Mouse (Mus musculus): Measurements from ENCODE around the gene Exosc10. TPM values are rescaled to one million over a fixed set of nuclear protein-coding genes. Genes with fewer than 3 reads are reported as not detected.

Exosc10 gene
- polyA plus RNA-seq, 1 experiment = 23.5 TPM

DNA sequence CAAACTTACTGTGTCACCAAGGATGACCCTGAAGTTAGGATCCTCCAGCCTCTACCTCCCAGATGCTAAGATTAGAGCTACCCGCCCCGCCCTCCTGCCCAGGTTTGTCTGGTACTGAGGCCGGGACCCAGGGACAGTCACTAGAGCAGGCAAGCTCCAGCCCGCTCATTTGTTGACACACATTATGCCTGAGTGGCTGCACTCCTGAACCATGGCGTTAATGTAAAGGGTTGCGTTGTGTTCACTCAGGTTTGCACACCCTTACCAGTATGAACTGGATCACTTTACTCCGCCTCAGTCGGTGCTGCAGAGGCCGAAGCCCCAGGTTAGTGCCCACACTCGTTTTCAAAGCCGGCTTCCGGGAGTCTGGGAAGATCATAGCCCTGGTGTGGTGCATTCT is 5.4 kb downstream of the Exosc10 start:
- Histone ChIP-seq H3K4me3 (replicated peaks) (no peak overlapping the region), H3K4me1 (peaks cover 6% of the 10 kb centered on the region; the same call in 1 of the 2 replicates), H3K36me3 (replicated peaks; ENCODE audit: low read length) (peaks cover 85% of the 10 kb centered on the region), H3K27me3 (replicated peaks) (no peaks in the 10 kb centered on the region), H3K9me3 (no peaks in the 10 kb centered on the region)
- TF ChIP-seq FLI1 (IDR thresholded peaks at IDR 0.05; ENCODE audit: low read length) = no peak
- TF ChIP-seq GATA1 (IDR thresholded peaks at IDR 0.05; ENCODE audit: borderline replicate concordance, low read length) = no peak

DNA sequence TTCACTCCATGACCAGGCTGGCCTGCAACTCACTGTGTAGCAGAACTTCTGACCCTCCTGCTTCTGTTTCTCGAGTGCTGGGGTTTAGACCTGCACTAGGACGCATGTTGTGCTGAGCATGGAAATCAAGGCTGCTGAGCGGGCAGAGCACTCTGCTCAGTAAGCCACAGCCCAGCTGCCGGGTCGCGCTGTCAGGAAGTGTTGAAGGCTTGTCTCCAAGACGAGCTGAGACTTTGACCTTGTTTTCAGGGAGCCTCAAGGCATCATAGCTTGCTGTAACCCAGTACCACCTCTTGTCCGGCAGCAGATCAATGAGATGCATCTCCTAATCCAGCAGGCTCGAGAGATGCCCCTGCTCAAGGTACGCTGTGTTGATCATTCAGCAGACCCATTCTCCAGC is 11.9 kb downstream of the Exosc10 start:
- peaks cover 98% of the 10 kb centered on the region for H3K36me3 ChIP-seq (replicated peaks; ENCODE audit: low read length)
- no peak overlapping the region for H3K4me3 ChIP-seq (replicated peaks)
- H3K4me1 ChIP-seq = peaks cover 16% of the 10 kb centered on the region
- no peaks in the 10 kb centered on the region for H3K9me3 ChIP-seq
- TF ChIP-seq GATA1 (IDR thresholded peaks at IDR 0.05; ENCODE audit: borderline replicate concordance, low read length) (no peak), FLI1 (IDR thresholded peaks at IDR 0.05; ENCODE audit: low read length) (no peak)
- H3K27me3 ChIP-seq (replicated peaks) = no peaks in the 10 kb centered on the region

- no peaks in the 10 kb centered on the region for H3K9me3 ChIP-seq
- TF ChIP-seq FLI1 (IDR thresholded peaks at IDR 0.05; ENCODE audit: low read length) (no peak), GATA1 (IDR thresholded peaks at IDR 0.05; ENCODE audit: borderline replicate concordance, low read length) (no peak)
- H3K36me3 ChIP-seq (replicated peaks; ENCODE audit: low read length) = peaks cover 98% of the 10 kb centered on the region
- no peak overlapping the region for H3K4me3 ChIP-seq (replicated peaks)
- peaks cover 16% of the 10 kb centered on the region for H3K4me1 ChIP-seq
- no peaks in the 10 kb centered on the region for H3K27me3 ChIP-seq (replicated peaks)
Measured at GRCm38 (mm10) chr4:148570693-148571295, 12.6 kb downstream of the Exosc10 start.

DNA sequence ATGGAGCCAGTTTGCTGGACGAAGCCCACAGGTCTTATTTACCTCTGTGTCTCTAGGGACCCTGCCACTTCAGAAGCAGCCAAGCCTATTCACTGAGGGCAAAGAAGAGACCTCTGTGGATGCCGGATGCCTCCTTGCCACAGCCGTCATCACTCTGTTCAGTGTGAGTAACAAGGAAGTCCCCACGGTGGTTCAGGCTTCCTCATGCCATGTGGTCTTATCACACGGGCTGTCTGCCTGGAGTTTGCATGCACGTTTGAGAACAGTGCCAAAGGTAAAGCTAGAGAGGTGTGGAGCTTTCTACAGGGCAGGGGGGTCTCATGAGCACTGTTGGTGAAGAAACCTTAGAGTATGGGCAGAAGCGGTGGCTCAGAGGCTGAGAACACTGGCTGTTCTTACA is 15.0 kb downstream of the Exosc10 start:
- TF ChIP-seq FLI1 (IDR thresholded peaks at IDR 0.05; ENCODE audit: low read length) (no peak), GATA1 (IDR thresholded peaks at IDR 0.05; ENCODE audit: borderline replicate concordance, low read length) (no peak)
- Histone ChIP-seq H3K4me1 (peaks cover 20% of the 10 kb centered on the region), H3K4me3 (replicated peaks) (no peak overlapping the region), H3K27me3 (replicated peaks) (no peaks in the 10 kb centered on the region), H3K9me3 (no peaks in the 10 kb centered on the region), H3K36me3 (replicated peaks; ENCODE audit: low read length) (peaks cover 98% of the 10 kb centered on the region)

GRCm38 (mm10) chr4:148580765-148581164 is 22.5 kb downstream of the Exosc10 start:
- Histone ChIP-seq H3K27me3 (replicated peaks) (no peaks in the 10 kb centered on the region), H3K36me3 (replicated peaks; ENCODE audit: low read length) (peaks cover 72% of the 10 kb centered on the region), H3K4me1 (peaks cover 52% of the 10 kb centered on the region), H3K4me3 (replicated peaks) (no peak overlapping the region), H3K9me3 (no peaks in the 10 kb centered on the region)
- TF ChIP-seq FLI1 (IDR thresholded peaks at IDR 0.05; ENCODE audit: low read length) = no peak
- TF ChIP-seq GATA1 (IDR thresholded peaks at IDR 0.05; ENCODE audit: borderline replicate concordance, low read length) = no peak

DNA sequence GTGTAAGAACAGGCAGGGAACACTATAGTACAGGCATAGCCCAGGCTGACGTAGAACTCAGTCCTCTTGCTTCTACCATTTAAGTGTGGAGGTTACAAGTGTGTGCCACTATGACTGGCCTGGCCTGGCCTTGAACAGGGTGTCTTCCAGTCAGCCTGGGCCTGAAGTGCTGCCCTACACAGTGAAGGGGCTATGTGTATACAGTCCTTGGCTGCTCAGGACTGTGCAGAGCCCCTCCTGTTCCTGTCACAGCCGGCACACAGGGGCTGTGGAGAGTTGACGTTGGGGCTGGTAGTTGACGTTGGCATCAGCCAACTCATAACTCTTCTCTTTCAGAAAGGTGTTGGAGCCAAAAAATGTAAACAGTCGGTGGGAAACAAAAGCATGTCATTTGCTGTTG is 23.2 kb downstream of the Exosc10 start:
- Histone ChIP-seq H3K36me3 (replicated peaks; ENCODE audit: low read length) (peaks cover 65% of the 10 kb centered on the region), H3K4me3 (replicated peaks) (no peak overlapping the region), H3K4me1 (peaks cover 58% of the 10 kb centered on the region), H3K9me3 (no peaks in the 10 kb centered on the region), H3K27me3 (replicated peaks) (no peaks in the 10 kb centered on the region)
- TF ChIP-seq FLI1 (IDR thresholded peaks at IDR 0.05; ENCODE audit: low read length) = no peak
- TF ChIP-seq GATA1 (IDR thresholded peaks at IDR 0.05; ENCODE audit: borderline replicate concordance, low read length) = no peak

- TF ChIP-seq GATA1 (IDR thresholded peaks at IDR 0.05; ENCODE audit: borderline replicate concordance, low read length) = peak; percentile 64; the same call in 1 of the 3 replicates
- 0 out of 2 replicates have a peak, but pooled peaks have one; percentile 7 for TF ChIP-seq FLI1 (IDR thresholded peaks at IDR 0.05; ENCODE audit: low read length)
- Histone ChIP-seq H3K9me3 (no peaks in the 10 kb centered on the region), H3K27me3 (replicated peaks) (no peaks in the 10 kb centered on the region), H3K36me3 (replicated peaks; ENCODE audit: low read length) (peaks cover 47% of the 10 kb centered on the region), H3K4me1 (peaks cover 71% of the 10 kb centered on the region), H3K4me3 (replicated peaks) (peak overlapping the region; percentile 86)
Measured at GRCm38 (mm10) chr4:148583257-148583656, 25.0 kb downstream of the Exosc10 start.

- Histone ChIP-seq H3K4me1 (peaks cover 76% of the 10 kb centered on the region), H3K9me3 (no peaks in the 10 kb centered on the region), H3K27me3 (replicated peaks) (no peaks in the 10 kb centered on the region), H3K36me3 (replicated peaks; ENCODE audit: low read length) (peaks cover 13% of the 10 kb centered on the region), H3K4me3 (replicated peaks) (no peak overlapping the region)
- TF ChIP-seq GATA1 (IDR thresholded peaks at IDR 0.05; ENCODE audit: borderline replicate concordance, low read length) (no peak), FLI1 (IDR thresholded peaks at IDR 0.05; ENCODE audit: low read length) (no peak)
Measured at GRCm38 (mm10) chr4:148586648-148587047, 28.4 kb downstream of the Exosc10 start.

DNA sequence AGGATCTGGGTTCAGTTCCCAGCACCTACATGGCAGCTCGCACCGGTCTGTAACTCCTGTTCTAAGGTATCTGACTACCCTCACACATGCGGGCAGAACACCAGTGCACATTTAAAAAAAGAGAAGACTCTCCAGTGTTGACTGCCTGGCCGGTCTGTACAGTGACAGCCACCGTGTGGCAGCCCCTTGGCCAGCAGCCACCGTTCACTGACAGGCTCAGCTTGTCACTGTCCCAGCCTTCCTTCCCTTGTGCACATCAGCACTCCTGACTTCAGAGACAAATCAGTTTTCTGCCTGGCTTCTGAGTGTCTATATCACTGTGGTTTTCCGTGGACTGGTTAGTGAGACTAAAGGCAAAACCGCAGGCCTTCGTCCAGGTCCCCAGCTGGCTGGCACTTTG is 30.6 kb downstream of the Exosc10 start:
- peak overlapping the region; percentile 7 for H3K4me3 ChIP-seq (replicated peaks)
- H3K9me3 ChIP-seq = no peaks in the 10 kb centered on the region
- peaks cover 76% of the 10 kb centered on the region for H3K4me1 ChIP-seq
- H3K36me3 ChIP-seq (replicated peaks; ENCODE audit: low read length) = peaks cover 12% of the 10 kb centered on the region
- TF ChIP-seq FLI1 (IDR thresholded peaks at IDR 0.05; ENCODE audit: low read length) (no peak), GATA1 (IDR thresholded peaks at IDR 0.05; ENCODE audit: borderline replicate concordance, low read length) (no peak)
- H3K27me3 ChIP-seq (replicated peaks) = no peaks in the 10 kb centered on the region

DNA sequence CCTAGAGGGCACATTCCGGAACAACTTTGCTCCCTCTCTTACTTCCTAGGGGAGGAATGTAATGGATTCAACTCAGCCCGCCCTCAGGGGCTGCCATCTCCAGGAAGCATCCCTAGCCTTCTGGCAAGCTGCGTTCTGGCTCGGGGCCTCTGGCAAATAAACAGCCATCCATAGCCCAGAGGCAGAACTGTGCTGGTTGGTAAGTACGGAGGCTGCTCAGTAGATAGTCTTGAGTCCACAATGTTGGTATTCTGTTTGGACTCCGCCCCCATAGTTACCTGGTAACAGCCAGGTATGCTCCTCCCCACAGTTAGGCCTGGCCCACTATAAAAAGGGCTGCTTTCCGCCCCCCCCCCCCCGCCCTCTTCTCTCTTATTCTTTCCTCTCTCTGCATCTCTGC is 31.3 kb downstream of the Exosc10 start:
- Histone ChIP-seq H3K9me3 (no peaks in the 10 kb centered on the region), H3K27me3 (replicated peaks) (no peaks in the 10 kb centered on the region), H3K4me3 (replicated peaks) (no peak overlapping the region), H3K36me3 (replicated peaks; ENCODE audit: low read length) (peaks cover 19% of the 10 kb centered on the region), H3K4me1 (peaks cover 75% of the 10 kb centered on the region)
- TF ChIP-seq FLI1 (IDR thresholded peaks at IDR 0.05; ENCODE audit: low read length) = no peak
- TF ChIP-seq GATA1 (IDR thresholded peaks at IDR 0.05; ENCODE audit: borderline replicate concordance, low read length) = no peak
